Mouse (Mus musculus) forebrain, embryonic 12.5 days (tissue): ENCODE measurements around the gene Slit2. TPM values are rescaled to one million over a fixed set of nuclear protein-coding genes. Genes with fewer than 3 reads are reported as not detected.

ENCODE experiments used
- ATAC-seq: fragments of 200-750 bp; cut with Nextera tagmentation; 2 replicates; pipeline ENCODE4 v1.8.0; 2017; ENCODE audit warnings: moderate TSS enrichment; ENCODE audit not compliant: low FRiP score
- H3K27ac ChIP-seq: fragments of 300-500 bp; sonication (generic); 2 replicates; pipeline ENCODE4 v1.5.1; 2016; ENCODE audit warnings: mild to moderate bottlenecking
- H3K27me3 ChIP-seq: fragments of 300-500 bp; sonication (generic); 2 replicates; pipeline ENCODE4 v1.6.1; 2016; ENCODE audit warnings: mild to moderate bottlenecking
- H3K36me3 ChIP-seq: fragments of 300-500 bp; sonication (generic); replicated peaks from 2 replicates; pipeline ENCODE4 v1.6.1; 2016; ENCODE audit warnings: mild to moderate bottlenecking
- H3K4me1 ChIP-seq: fragments of 300-500 bp; sonication (generic); 2 replicates; pipeline ENCODE4 v1.6.1; 2016
- H3K4me2 ChIP-seq: fragments of 300-500 bp; sonication (generic); 2 replicates; pipeline ENCODE4 v1.6.1; 2016; ENCODE audit warnings: mild to moderate bottlenecking, moderate library complexity
- H3K4me3 ChIP-seq: fragments of 300-500 bp; sonication (generic); replicated peaks from 2 replicates; pipeline ENCODE4 v1.5.1; 2016; ENCODE audit warnings: mild to moderate bottlenecking
- H3K9ac ChIP-seq: fragments of 300-500 bp; sonication (generic); 2 replicates; pipeline ENCODE4 v1.6.1; 2016; ENCODE audit warnings: mild to moderate bottlenecking
- H3K9me3 ChIP-seq: fragments of 300-500 bp; sonication (generic); 2 replicates; pipeline ENCODE4 v1.6.1; 2016
- WGBS: fragments of 180-500 bp; shearing (Covaris S2); methylation state at CpG from one replicate; pipeline ENCODE4 v1.1.7; 2016; 5-methylcytosine and 5-hydroxymethylcytosine counted together
- polyA plus RNA-seq: library from polyadenylated mRNA; unstranded; fragments of >200 nt; fragmentation: Nextera tagmentation; extraction: Ambion mirVana; gene quantifications from 2 replicates; pipeline ENCODE4 v1.2.1, GENCODE M21; 2016

The Slit2 gene
- 34.0 and 35.5 TPM in 2 replicates for polyA plus RNA-seq

- Histone ChIP-seq H3K9me3 (no peaks in the 10 kb centered on the region), H3K4me1 (peaks cover 31% of the 10 kb centered on the region), H3K27ac (peak within 1 kb of the TSS; percentile 82), H3K36me3 (no peaks in the 10 kb centered on the region), H3K4me3 (peak within 1 kb of the TSS; percentile 73), H3K27me3 (peaks cover 21% of the 10 kb centered on the region), H3K4me2 (peak within 1 kb of the TSS; percentile 98), H3K9ac (peak within 1 kb of the TSS; percentile 74)
- under 1% methylated on average over 66 of the region's 66 CpGs for WGBS
- ATAC-seq, result peak; percentile 89
These were observed at the start of gene Slit2 for GRCm38 (mm10) chr5:47982941-47983701. Gene Slit2, plus strand, starts transcription at chr5:47983138.

DNA sequence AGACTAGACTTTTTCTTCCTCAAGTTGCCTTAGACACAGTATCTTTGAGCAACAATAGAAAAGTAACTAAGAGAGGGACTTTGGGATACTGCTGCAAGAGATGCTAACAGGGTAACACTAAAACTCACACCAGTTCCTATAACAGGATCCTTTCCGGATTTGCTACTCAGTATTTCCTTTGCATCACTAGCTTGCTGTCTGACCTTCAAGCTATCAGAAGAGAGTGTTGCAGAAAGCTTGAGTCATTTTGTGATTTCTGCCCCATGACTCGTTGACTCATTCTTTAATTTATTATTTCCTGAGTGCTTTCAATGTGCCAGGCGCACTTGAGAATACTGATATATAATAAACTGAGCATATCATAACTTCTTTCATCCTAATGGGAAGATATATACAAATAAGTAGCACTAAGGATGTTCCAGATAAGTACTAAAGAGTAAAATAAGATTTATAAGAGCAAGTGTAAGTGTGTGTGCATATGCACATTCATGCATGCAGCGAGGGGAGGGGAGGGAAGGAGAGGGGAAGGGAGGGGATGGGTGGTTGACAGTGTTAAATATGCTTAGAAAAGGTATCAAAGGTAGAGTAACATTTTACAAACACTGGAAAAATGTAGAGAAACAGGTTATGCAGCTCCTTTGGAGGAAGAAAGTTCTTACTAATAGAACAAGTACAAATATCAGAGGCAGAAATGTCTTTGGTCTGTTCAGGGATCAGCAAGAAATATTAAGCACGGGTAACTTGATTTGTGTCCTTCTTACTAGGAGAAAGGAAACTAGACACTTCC is 44.2 kb upstream of the Slit2 start:
- Histone ChIP-seq H3K4me1 (no peaks in the 10 kb centered on the region), H3K27me3 (no peaks in the 10 kb centered on the region), H3K36me3 (no peaks in the 10 kb centered on the region), H3K4me2 (no peak overlapping the region), H3K9me3 (no peaks in the 10 kb centered on the region), H3K27ac (no peak overlapping the region), H3K4me3 (no peak overlapping the region), H3K9ac (no peak overlapping the region)
- ATAC-seq, result no peak
- 84% methylated on average over 5 of the region's 5 CpGs for WGBS

GRCm38 (mm10) chr5:47956451-47956850 is 26.5 kb upstream of the Slit2 start:
- ATAC-seq, result no peak
- H3K27me3 ChIP-seq, result no peaks in the 10 kb centered on the region
- H3K4me3 ChIP-seq, result no peak overlapping the region
- H3K4me1 ChIP-seq, result no peaks in the 10 kb centered on the region
- H3K9ac ChIP-seq, result no peak overlapping the region
- H3K4me2 ChIP-seq, result no peak overlapping the region
- no peaks in the 10 kb centered on the region for H3K36me3 ChIP-seq
- no peak overlapping the region for H3K27ac ChIP-seq
- 86% methylated on average over 1 of the region's 1 CpGs for WGBS
- H3K9me3 ChIP-seq, result no peaks in the 10 kb centered on the region

GRCm38 (mm10) chr5:47975795-47976194 is 7.1 kb upstream of the Slit2 start:
- Histone ChIP-seq H3K36me3 (no peaks in the 10 kb centered on the region), H3K9me3 (no peaks in the 10 kb centered on the region), H3K27me3 (no peaks in the 10 kb centered on the region), H3K4me1 (no peaks in the 10 kb centered on the region), H3K27ac (no peak overlapping the region), H3K4me3 (no peak overlapping the region), H3K9ac (no peak overlapping the region), H3K4me2 (no peak overlapping the region)
- peak; percentile 51; the same call in 1 of the 2 replicates for ATAC-seq
- 85% methylated on average over 2 of the region's 2 CpGs for WGBS

DNA sequence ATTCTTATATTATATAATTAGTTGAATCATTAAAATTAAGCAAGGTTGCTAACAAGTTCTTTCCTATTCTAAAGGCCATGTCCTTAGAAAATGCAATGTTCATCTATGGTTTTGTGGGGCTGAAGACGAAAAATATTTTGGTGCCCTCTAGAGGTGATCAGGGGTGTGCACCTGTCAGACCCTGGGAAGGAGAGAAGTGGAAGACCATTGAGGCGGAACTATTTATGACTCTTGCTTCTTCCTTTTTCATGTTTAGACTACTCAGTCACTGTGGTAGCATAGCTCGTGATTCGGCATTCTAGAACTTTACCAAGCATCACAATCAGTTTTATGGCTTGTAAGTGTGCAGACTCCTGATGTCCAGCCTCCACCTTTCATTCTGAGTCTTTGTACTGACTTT is 3.6 kb upstream of the Slit2 start:
- 50% methylated on average over 4 of the region's 4 CpGs for WGBS
- ATAC-seq, result no peak

DNA sequence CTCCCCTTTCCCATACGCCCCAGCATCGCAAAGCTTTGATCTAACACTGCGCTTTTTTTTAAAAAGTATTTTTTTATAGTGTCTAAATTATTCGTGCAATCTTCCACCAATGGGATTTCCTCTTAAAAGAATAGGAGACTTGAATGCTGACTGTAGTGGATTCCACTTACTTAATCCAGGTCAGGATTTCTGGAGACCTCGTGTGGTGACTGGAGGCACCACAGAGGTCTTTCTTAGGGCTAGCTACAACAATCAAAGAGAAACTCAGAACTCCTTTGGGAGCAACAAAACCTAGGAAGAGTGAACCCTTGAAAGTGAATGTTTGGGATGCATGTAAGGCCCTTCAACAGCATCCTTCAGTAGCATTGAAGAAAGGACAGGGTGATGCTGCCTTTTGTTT is 2.5 kb upstream of the Slit2 start:
- Histone ChIP-seq H3K27ac (no peak overlapping the region), H3K9ac (no peak overlapping the region), H3K4me1 (peaks cover 20% of the 10 kb centered on the region), H3K27me3 (peaks cover 16% of the 10 kb centered on the region), H3K9me3 (no peaks in the 10 kb centered on the region), H3K36me3 (no peaks in the 10 kb centered on the region), H3K4me3 (no peak overlapping the region), H3K4me2 (no peak overlapping the region)
- 30% methylated on average over 5 of the region's 5 CpGs for WGBS
- no peak for ATAC-seq

More for the DNA sequence above, 3.6 kb upstream of the Slit2 start:
- H3K9me3 ChIP-seq, result no peaks in the 10 kb centered on the region
- peaks cover 9% of the 10 kb centered on the region; the same call in 1 of the 2 replicates for H3K4me1 ChIP-seq
- H3K27me3 ChIP-seq, result peaks cover 5% of the 10 kb centered on the region; the same call in 1 of the 2 replicates
- H3K9ac ChIP-seq, result no peak overlapping the region
- no peak overlapping the region for H3K4me3 ChIP-seq
- no peak overlapping the region for H3K4me2 ChIP-seq
- no peak overlapping the region for H3K27ac ChIP-seq
- no peaks in the 10 kb centered on the region for H3K36me3 ChIP-seq

GRCm38 (mm10) chr5:47981951-47982350 is 987 bp upstream of the Slit2 start:
- no peaks in the 10 kb centered on the region for H3K9me3 ChIP-seq
- H3K9ac ChIP-seq, result no peak overlapping the region
- peaks cover 29% of the 10 kb centered on the region for H3K4me1 ChIP-seq
- peak overlapping the region; percentile 73; the same call in 1 of the 2 replicates for H3K4me3 ChIP-seq
- no peaks in the 10 kb centered on the region for H3K36me3 ChIP-seq
- peak overlapping the region; percentile 98 for H3K4me2 ChIP-seq
- H3K27me3 ChIP-seq, result peaks cover 21% of the 10 kb centered on the region
- no peak overlapping the region for H3K27ac ChIP-seq
- WGBS, result 58% methylated on average over 8 of the region's 8 CpGs
- ATAC-seq, result no peak

DNA sequence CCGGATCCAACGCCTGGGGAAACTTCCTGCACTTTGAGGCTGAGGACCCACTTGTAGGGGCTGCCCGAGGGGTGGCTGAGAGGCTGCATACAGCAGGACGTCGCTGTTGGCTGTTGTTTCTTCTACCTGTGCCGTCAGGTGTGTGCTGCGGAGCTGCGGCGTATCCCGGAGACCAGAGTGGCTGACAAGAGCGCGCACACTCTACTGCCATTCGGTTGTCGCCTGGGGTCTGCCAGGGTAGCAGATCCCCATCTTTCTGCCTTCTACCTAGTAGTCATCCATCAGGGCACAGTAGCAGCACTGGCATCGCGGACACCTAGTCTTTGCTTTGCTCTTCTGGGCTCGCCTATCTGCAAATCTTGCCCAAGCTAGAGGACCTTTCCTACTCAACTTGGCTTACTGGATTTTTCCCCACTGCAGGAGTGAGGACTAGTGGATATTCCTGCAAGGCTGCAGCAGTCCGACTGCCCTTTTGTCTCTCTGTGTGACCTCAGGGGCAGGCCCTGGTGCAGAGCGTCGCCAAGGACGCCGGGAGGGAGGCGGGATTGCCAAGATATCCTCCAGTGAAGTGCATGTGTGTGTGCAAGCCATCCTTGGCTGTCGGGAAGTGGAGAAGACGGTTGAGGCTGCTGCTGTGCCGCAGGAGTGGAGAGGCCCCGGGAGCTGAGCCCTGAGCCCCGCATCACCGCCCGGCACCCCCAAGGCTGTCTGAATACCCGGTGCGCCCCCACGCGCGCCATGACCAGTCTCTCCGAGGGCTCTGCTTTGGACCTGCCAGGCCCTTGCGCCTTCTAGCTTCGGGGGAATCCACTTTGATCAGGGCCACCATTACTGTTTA is 1.0 kb downstream of the Slit2 start:
- H3K9ac ChIP-seq, result peak overlapping the region; percentile 74
- no peaks in the 10 kb centered on the region for H3K9me3 ChIP-seq
- peak overlapping the region; percentile 98 for H3K4me2 ChIP-seq
- no peaks in the 10 kb centered on the region for H3K36me3 ChIP-seq
- ATAC-seq, result peak; percentile 9
- H3K27ac ChIP-seq, result peak overlapping the region; percentile 82; the same call in 1 of the 2 replicates
- under 1% methylated on average over 37 of the region's 38 CpGs for WGBS
- peaks cover 21% of the 10 kb centered on the region for H3K27me3 ChIP-seq
- H3K4me1 ChIP-seq, result peaks cover 37% of the 10 kb centered on the region
- peak overlapping the region; percentile 73 for H3K4me3 ChIP-seq

DNA sequence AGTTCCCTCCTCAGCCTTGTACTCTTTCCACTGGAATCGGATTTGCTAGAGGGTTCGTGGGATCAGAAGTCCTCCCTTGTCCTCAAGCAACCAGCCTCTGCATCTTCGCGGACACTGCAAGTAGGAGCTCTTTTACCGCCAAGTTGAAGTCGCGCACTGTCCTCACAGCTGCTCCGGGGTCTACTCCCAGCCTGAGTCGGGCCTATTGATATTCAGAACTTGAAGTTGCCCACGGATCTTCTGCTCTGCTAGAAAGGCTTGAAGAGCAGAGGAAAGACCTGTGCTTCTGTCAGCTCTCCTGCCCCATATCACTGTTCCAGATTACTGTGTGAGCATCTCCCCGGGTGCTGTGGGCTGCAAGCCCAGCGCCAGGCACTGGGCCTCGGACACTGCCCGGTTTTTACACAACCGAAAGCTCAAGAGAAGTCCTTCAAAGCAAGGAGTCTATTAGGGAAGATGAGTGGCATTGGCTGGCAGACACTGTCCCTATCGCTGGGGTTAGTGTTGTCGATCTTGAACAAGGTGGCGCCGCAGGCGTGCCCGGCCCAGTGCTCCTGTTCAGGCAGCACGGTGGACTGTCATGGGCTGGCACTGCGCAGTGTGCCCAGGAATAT is 1.8 kb downstream of the Slit2 start:
- no peaks in the 10 kb centered on the region for H3K36me3 ChIP-seq
- H3K9me3 ChIP-seq, result no peaks in the 10 kb centered on the region
- 2% methylated on average over 23 of the region's 23 CpGs for WGBS
- H3K27me3 ChIP-seq, result peaks cover 21% of the 10 kb centered on the region
- 0 out of 2 replicates have a peak, but pooled peaks have one; percentile 7 for ATAC-seq
- no peak overlapping the region for H3K27ac ChIP-seq
- peaks cover 40% of the 10 kb centered on the region for H3K4me1 ChIP-seq
- H3K4me3 ChIP-seq, result peak overlapping the region; percentile 73
- peak overlapping the region; percentile 98 for H3K4me2 ChIP-seq
- peak overlapping the region; percentile 74 for H3K9ac ChIP-seq

DNA sequence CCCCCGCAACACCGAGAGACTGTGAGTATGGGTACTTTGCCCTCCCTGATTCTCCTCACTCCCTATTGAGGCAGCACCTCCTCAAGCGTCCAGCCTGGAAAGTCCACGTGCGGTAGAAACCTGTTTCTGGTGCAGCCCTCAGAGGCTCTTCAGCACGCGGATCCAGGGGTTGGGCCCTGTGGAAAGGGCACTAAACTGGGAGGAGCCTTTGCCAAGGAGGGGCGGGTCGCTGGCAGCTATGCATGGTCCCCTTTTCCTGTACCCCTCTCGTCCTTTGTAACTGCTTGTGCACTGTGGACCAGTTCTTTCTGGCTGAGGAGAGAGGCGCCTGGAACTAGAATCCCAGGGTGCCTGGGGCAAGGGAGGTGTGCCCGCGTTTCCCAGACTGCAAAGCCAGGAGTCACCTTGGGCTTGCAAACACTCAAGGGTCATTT is 2.3 kb downstream of the Slit2 start:
- Histone ChIP-seq H3K9me3 (no peaks in the 10 kb centered on the region), H3K27ac (no peak overlapping the region), H3K4me3 (peak overlapping the region; percentile 73), H3K4me2 (peak overlapping the region; percentile 98), H3K36me3 (no peaks in the 10 kb centered on the region), H3K4me1 (peaks cover 40% of the 10 kb centered on the region), H3K27me3 (peaks cover 21% of the 10 kb centered on the region), H3K9ac (peak overlapping the region; percentile 74)
- peak; percentile 56 for ATAC-seq
- under 1% methylated on average over 13 of the region's 13 CpGs for WGBS

- under 1% methylated on average over 48 of the region's 48 CpGs for WGBS
- H3K4me2 ChIP-seq, result peak overlapping the region; percentile 98
- peak overlapping the region; percentile 73 for H3K4me3 ChIP-seq
- H3K9ac ChIP-seq, result peak overlapping the region; percentile 74
- peaks cover 40% of the 10 kb centered on the region for H3K4me1 ChIP-seq
- H3K27me3 ChIP-seq, result peaks cover 21% of the 10 kb centered on the region
- ATAC-seq, result peak; percentile 21
- no peaks in the 10 kb centered on the region for H3K9me3 ChIP-seq
- peak overlapping the region; percentile 65 for H3K27ac ChIP-seq
- no peaks in the 10 kb centered on the region for H3K36me3 ChIP-seq
These were observed 3.1 kb downstream of the Slit2 start for GRCm38 (mm10) chr5:47985901-47986670.
